17 mouse cellular contexts compared by ENCODE assay signal in genomic region chr1:160790630-160791029, GRCm38 (mm10). TPM values are rescaled to one million over a fixed set of nuclear protein-coding genes. Genes with fewer than 3 reads are reported as not detected.
DNase-seq lines count a peak whose midpoint lies in the region; ATAC-seq and TF ChIP-seq lines count a peak whose summit lies in the region.
"Had no signal": no experiment of that assay in that cellular context is flagged by ENCODE, and none has a peak within 500 bp of the region (broad histone marks: within the 10 kb centered on the region; RNA-seq: fewer than 3 reads in every experiment).

No protein-coding gene starts in this region.

- peaks cover 84% of the 10 kb centered on the region for H3K4me1 ChIP-seq in erythroblast, embryonic 14.5 days (ENCODE audit: control insufficient read depth)

- no peak overlapping the region for H3K27ac ChIP-seq in layer of hippocampus, adult 2 months
- H3K27ac ChIP-seq: embryonic facial prominence, embryonic 12.5 days; kidney, postnatal 0 days; limb, embryonic 12.5 days; lung, embryonic 15.5 days had no signal

- peak; percentile 28; the same call in 1 of the 2 replicates for TF ChIP-seq CTCF in layer of hippocampus, adult 2 months (conservative IDR thresholded peaks at IDR 0.05)

- peak overlapping the region; percentile 89 for H3K4me3 ChIP-seq in erythroblast, embryonic 14.5 days (replicated peaks)
- no peak overlapping the region for H3K4me3 ChIP-seq in layer of hippocampus, adult 2 months
- H3K4me3 ChIP-seq: embryonic facial prominence, embryonic 12.5 days had no signal

- no peak for ATAC-seq in erythroblast, adult 5-6 weeks (replicated peaks; ENCODE audit: low FRiP score, poor library complexity, severe bottlenecking)

- H3K36me3 ChIP-seq in erythroblast, embryonic 14.5 days (ENCODE audit: control insufficient read depth): peaks cover 10% of the 10 kb centered on the region
- no peaks in the 10 kb centered on the region for H3K36me3 ChIP-seq in splenic B cell, adult 2 months (ENCODE audit: control insufficient read depth, insufficient read depth, low read length, poor library complexity, severe bottlenecking)
- H3K36me3 ChIP-seq: embryonic facial prominence, embryonic 12.5 days; limb, embryonic 12.5 days; lung, embryonic 15.5 days had no signal

- H3K9me3 ChIP-seq in erythroblast, embryonic 14.5 days (ENCODE audit: control insufficient read depth, low read length): no peaks in the 10 kb centered on the region
- H3K9me3 ChIP-seq: embryonic facial prominence, embryonic 12.5 days; limb, embryonic 12.5 days; lung, embryonic 15.5 days had no signal

- DNase-seq in layer of hippocampus, adult 2 months (ENCODE audit: low spot score in 2 of 2): no peak
- no peak for DNase-seq in layer of hippocampus, postnatal 14 days (ENCODE audit: low spot score in 2 of 2)
- DNase-seq in liver: peak; percentile 28
- peak; percentile 24 for DNase-seq in splenic B cell, adult 2 months (ENCODE audit: low read depth, low spot score)
- no peak for DNase-seq in frontal cortex, adult 2 months (ENCODE audit: extremely low spot score in 1 of 2, low spot score in 1 of 2)
- no peak for DNase-seq in right cerebral cortex, postnatal 25 days
- DNase-seq: adrenal gland, adult 2 months; cerebellum, adult 18-20 months; heart, adult 18-20 months; midbrain, embryonic 14.5 days; right cerebral cortex, postnatal 4 days had no signal

- no peaks in the 10 kb centered on the region for H3K27me3 ChIP-seq in erythroblast, embryonic 14.5 days (ENCODE audit: control insufficient read depth)
- no peaks in the 10 kb centered on the region for H3K27me3 ChIP-seq in splenic B cell, adult 2 months (ENCODE audit: control insufficient read depth, insufficient read depth, low read length, poor library complexity, severe bottlenecking)
- H3K27me3 ChIP-seq: embryonic facial prominence, embryonic 12.5 days; limb, embryonic 12.5 days; lung, embryonic 15.5 days had no signal

RNA-seq across cellular contexts. Expression of gene Rabgap1l, which starts 2.4 kb away (rescaled TPM):
- 0.95 and 1.0 TPM in 2 replicates for polyA plus RNA-seq in erythroblast, embryonic 14.5 days (2012)
- total RNA-seq in erythroblast, adult 5-6 weeks (2015; ENCODE audit: low replicate concordance): 82.3 and 161 TPM in 2 replicates
- total RNA-seq in erythroblast, adult 5-6 weeks (2017; ENCODE audit: low replicate concordance): 105 and 110 TPM in 2 replicates
- 100 to 1,000 TPM; 241 to 255 TPM for total RNA-seq in layer of hippocampus, adult 2 months (2021)
- total RNA-seq in layer of hippocampus, postnatal 14 days (2021): 100 to 1,000 TPM; 215 to 218 TPM
- 61.9 and 79.8 TPM in 2 replicates for polyA plus RNA-seq in frontal cortex, adult 2 months (2012; rRNA removed)

Comparison
In these comparisons a context has a peak if more than half of its experiments do, and no peak if none do; other contexts are left out.
1. DNase-seq: peak in liver (single experiment) and splenic B cell, adult 2 months (single experiment); none in layer of hippocampus, adult 2 months (0 of 2), layer of hippocampus, postnatal 14 days (0 of 2), frontal cortex, adult 2 months (0 of 2) and right cerebral cortex, postnatal 25 days (single experiment).